Mouse (Mus musculus) lung, postnatal 4 days (tissue): Measurements from ENCODE around the gene Lrmda.

Source experiments
- DNase-seq, 2 experiments: peaks; one replicate each; pipeline ENCODE4 v3.0.0; 2021

Gene Lrmda

DNA sequence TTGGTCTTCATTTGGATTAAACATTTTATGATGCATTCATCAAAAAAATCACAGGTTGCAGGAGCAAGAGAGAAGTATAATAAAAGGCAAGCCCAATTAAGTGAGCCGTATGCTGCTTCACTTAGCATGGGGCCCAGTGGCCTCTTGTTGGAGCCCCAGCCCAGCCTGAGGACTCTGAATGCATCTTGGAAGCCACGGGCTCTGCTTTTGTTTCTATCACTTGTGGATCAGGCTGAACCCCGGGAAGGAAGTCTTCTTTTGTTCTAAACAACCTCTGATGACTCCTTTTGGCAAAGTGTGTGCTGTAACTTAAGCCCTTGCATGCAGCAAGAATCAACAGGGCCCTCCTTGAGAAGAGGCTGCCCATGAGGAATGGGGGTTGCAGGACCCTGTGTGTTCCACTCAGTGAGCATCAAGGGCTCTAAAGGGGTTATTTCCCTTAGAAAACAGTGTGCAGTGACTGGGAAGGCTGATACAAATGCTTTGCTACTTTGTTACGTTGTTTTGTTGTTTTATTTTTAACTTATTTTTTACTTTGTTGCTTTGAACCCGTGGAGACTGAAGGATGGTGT, 789.2 kb downstream of the Lrmda start:
- peak; percentile 22 to 41 for DNase-seq

DNA sequence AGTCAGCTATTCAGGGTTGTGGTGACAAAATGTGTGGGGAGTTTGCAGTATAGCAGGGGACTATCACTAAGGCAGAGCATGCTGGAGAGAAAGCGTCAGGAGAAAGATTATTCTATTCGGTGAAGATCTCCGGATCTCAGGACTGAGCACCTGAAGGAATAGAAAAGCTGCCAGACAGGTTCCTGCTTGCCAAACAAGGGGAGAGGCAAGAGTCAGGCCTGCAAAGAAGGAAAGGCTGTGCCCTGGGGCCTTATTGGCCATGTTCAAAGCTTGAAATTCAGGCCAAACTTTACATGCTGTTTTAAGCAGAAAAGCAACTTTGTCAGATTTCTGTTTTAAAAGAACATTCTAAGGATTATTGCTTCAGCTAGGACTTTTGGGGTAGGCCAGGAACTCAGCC, 789.7 kb downstream of the Lrmda start:
- DNase-seq: no peak

DNA sequence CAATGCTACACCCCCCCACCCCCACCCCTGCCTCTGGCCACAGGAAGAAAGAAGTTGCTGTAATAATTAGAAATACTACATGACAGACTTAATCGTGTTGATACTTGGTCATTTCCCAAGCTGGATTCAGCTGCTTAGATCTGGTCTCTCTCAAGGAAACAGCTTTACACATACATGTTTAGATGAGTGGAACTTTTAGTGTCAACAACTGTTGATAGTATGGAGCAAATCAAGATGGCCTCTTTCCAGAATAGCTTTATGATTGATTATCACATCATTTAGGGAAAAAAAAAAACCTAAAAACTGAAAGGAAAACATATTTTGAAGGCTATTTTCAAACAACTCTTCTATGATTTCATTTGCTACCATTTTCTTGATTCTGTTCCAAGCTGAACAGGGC, 791.0 kb downstream of the Lrmda start:
- no peak for DNase-seq

DNA sequence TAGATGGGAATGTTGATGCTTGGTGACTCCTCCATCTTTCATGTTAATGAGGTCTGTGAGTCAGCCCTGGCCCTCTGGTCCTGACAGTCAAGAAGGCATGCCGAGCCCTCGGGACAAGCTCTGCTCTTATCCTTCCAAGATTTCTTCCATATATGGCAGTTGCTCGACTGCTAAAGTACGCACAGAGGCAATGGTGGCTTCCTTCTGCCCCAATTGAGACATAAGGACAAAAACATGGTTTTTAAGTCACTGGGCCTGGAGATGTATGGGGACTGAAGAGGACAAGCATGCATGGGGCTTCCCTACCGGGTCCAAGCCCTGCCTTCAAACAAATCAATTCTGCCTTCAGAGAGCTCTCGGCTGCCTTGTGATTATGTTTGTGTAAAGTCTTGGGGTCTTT, 793.3 kb downstream of the Lrmda start:
- DNase-seq: no peak

DNA sequence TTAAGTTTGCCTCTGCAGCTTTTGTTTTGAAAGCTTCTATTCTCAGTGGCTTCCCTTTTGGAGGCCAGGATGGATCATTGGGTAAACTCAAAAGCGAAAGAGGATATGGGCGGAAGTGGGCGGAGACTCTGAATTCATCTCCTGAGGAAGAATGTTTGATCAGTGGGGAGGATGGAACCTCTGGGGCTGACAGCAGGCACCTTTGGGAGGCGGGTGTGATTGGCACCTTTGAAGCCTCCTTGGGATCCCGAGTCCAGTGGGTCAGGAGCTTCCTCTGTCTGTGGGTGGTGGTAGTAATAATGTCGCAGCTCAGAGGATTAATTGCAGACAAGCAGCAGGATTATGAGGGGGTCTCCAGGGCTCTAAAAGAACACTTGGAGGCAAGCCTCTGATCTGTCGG, 793.9 kb downstream of the Lrmda start:
- peak; percentile 27 to 46 for DNase-seq

DNA sequence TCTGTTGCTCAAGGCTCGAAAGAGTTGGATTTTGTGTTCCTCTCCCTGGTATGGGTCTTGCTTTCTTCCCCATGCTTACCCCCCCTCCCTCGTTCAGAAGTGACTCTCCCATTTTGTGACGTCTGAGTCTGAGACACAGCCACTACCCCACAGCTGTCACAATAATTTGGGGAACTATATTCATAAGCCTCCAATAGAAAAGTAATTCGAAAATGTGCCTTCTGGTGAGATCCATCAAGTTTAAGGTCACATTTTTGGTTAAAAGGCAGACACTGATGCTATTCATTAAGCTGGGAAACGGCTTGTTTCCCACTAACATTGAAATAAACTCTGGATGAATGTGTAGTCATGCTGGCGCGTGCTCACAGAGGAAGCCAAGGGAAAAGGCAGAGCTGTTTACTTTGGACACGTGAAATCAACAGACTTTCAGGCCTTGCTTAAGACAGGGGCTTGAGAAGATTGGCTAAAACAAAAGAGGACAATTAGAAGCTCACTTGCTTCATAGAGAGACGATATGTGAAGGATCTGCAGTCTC, 795.4 kb downstream of the Lrmda start:
- no peak for DNase-seq

DNA sequence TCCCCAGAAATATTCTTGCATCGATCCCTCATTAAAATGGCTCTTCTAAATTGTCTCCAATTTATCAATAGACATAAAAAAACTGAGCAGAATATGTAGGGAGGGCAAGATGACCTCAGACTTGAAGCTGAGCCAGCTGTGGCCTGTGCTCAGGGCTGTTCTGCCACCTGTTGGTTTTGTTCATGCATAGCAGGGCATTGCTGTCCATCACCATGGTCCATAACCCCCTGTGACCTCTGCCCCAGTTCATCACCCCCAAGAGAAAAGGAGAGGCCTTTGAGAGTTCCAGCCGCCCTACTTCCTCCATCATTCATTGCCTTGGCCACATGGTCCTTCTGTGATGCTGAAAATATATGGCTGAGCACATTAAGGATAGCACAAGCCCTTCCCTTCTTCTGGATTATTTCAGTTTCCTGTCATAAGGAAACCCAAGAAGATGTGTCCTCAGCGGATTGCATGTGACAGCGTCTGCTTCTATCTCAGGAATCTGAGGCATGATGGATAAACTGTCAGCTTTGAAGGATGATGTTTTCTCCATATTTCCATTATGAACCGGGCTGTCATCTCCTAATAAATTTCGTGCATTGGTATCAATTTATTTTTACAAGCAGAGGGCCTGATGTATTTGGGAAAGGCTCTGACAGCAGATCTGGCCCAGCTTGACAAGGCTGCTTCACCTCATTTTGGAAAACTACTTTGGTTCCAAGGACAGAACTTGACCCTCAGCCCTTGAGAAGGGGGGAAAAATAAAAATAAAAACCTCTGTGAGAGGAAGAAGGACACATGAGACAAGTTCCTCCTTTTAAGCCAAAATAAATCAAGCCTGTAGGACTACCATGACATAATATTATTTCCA, 798.1 kb downstream of the Lrmda start:
- peak; percentile 37 to 52 for DNase-seq

DNA sequence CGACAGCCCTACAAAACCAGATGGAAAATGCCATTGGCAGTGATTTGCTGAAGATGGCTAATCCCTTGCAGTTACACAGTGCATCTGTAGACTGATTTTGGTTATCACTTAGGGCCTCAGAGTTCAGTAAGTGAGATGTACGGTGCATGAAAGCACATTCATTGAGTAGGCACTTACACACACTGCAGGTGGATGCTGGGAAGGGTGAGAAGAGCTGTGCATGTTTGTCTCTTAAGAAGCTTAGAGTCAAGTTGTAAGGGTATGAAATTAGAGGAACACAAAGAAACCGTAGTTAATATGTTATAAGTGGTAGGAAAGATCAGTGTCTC, 798.7 kb downstream of the Lrmda start:
- DNase-seq: no peak

DNA sequence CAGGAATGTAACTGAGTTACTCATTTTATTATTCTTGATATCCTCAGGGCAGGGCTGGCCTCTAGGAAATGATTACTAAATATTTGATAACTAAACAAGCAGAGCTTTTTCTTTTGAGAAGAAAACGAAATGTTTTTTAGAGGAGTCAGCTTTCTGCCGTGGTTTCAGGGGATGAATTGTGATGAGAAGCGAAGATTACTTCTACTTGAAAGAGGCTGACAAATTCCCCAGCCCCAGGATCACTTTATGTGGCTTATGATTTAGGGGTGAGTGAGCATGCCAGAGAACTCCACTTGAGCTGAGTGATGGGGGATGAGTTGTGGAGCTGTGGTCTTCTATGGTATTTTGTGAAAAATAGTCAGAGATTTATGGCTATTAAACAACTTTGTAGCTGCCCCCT, 803.4 kb downstream of the Lrmda start:
- no peak for DNase-seq

DNA sequence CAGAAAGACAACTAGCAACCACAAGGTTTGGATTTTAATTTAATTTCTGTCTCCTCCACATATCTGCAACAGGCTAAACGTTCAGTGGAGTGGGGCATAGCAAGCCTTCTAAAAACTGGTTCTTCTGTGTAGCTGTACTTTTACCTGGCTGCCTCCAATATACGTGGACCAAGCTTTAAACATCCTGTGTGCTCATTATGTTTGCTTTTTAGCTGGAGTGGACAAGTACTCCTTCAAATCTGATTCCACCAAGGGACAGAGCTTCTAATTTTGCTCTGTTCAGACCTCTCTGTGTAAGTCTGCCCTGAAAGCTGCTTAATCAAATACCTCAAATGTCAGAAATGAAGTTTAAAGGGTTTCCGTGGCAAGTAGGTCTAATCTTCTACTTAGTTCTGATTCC, 807.3 kb downstream of the Lrmda start:
- DNase-seq: no peak

DNA sequence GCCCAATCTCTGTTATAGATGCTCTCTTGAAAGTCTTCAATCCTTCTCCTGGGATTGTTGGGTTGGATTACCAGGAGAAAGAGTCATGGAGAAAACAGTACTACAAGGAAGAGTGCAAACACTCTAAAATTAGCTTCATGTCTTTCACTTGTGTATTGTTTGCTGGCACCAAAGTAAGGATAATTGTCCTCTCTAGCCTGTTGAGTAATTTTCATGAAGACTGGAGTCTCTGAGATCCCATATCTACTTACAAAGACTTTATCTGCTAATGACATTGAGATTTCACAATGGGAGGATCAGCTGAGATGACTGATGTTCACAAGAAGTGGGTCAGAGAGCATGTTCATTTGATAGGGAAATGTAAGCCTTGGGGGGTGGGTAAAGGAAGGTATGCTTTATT, 817.5 kb downstream of the Lrmda start:
- no peak for DNase-seq

DNA sequence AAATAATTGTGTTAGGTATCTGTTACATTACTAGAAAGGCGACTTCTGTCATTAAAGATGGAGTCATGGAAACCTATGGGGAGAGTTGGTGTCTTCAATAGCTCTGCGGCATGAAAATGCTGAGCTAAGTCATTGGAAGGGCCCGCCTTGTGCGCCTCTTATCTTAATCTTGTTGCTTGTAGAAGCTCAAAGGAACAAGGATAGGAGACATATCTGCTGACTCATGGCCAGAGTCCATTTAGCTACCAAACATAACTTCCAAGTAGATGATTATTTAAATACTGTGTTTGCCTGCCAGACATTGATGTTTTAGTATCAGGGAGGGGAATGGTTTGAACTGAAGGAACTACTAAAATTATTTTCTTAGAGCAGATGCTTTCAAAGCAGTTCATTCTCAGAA, 821.6 kb downstream of the Lrmda start:
- no peak for DNase-seq

DNA sequence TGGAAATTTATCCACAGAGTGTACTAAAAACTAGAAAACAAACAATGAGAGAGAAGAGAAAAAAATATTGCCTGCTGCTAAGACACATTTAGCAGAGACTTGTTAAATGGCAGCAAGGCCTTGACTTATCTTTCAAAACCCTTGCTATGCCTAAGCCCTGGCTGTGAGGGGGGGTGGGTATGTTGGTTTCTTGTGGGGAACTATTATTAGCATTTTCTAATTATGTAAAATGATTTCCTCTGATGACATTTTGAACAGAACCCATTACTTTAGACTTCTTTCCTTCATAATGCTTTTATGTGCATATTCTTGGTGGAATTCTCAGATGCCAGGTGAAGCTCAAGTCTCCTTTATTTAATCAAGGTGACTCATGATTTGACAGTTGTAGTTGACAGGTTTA, 824.5 kb downstream of the Lrmda start:
- no peak for DNase-seq

DNA sequence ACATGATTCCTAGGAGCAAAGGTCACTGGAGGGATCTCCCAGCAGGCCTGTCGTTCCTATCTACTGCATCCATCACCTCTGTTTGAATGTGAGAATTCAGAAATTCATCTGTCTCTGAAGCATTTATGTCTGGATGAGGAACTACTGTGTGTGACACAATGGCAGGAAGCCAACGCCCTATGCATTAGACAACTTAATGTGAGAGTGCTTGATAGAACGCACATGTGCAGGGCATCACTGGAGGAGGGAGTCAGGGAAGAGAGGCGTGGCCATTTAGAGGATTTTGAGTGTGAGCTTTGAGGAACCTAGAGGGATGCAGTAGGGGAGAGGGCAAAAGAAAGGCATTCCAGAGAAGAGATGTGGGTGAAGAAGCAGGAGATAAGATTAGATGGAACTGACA, 825.9 kb downstream of the Lrmda start:
- peak in 1 of 2 experiments; percentile 9 for DNase-seq

DNA sequence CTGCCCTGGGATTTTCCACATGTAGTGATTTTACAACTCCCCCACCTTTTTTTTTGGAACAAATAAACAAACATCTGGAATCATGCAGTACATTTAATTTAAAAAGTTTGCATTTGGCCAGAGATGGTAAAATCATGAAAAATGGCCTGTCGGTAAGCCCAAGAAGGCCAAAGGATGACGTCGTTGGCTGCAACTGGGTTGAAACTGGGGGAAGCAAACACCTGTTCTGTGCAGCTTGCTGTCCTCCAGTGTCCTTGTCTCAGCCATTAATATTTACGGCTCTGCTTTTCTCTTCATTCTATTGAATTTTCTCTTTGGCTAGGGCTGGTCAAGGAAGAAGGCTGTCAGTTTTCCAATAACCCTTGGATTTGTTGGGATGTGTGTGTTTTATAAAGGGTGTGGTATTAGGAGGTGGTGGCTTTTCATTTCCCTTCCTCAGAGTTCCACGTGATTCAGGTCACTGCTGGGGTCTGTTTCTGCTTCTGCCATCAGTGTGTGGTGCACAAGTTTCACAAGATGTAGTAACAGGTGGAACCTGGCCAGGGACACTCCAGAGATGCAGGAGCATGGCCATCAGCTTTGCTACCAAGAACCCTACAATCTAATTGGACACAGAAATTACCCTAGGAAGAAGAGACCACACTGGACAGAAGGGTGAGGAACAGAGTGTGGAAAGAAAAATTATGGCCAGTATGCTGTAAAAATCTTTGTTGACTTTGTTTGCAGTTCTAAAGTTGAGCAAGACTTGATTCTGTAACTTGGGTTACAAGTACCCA, 827.7 kb downstream of the Lrmda start:
- no peak for DNase-seq

DNA sequence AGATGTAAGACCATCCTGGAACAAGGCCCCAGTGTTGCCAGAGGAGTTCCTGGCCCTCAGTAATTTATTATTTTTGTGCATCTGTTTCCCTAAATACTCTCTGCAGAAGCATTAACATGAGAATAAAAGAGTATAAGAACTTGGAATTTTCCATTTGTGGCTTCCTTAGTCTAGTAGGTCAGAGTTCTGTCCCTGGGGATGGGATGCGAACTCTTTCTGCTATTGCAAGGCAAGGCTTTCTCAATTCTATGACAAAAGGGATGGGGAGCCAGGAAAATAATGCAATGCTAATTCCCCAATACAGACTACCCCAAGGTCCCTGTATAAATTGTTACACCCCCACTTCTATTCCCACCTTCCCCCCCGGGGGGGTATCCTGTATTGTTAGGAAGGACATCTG, 829.6 kb downstream of the Lrmda start:
- DNase-seq: no peak

DNA sequence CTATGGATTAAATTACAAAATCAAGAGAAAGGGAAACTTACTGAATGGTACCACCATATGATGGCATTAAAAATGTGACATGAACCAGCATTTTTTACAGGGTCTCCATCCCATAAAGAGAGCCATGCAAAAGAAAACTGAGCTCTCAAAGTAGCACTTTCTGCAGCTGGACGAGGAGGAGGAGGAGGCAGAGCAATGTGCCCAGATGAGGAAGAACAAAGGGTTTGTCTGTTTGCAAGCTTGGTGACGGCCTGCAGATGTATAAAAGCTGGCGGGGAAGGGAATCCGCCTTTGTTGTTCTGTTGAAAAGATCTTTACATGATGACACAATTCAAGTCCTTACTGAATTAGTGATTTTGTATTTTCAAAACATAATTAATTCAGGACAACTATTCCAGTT, 841.1 kb downstream of the Lrmda start:
- DNase-seq: no peak

DNA sequence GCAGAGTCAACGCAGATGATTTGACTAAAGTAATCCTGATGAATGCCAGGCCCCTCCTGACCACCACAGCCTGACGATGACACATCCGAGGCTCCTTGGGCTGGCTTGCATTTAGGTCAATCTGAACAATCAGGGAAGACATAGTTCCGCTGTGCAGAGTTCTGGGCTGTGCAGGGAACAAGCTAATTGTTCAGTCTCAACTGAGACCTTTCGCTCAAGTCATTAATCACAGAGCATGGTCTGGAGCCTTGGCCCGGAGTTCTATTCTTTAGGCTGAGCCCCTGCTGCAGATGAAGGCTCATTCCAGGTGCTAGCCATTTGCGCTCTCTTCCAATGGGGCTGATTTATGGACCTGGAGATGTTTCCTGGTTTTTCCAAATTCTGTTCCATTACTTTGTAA, 844.6 kb downstream of the Lrmda start:
- no peak for DNase-seq

DNA sequence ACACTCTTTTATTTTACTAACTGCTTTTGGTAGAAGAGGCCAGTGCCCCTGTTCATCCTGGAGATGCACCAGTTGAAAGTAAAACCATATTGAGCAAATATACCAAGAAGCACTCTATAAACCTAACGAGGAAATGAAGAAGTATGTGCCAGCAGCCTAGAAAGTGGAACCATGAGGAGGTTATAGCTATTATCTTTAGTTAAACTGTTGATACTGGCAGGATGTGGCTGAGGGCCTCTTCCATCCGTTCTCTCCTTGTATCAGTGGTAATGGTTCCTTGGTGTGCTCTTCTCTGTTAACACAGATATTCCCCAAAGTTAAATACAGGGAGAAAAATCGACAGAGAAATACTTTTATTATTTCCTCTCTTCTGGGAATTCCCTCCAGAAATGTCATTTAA, 855.1 kb downstream of the Lrmda start:
- DNase-seq: no peak

DNA sequence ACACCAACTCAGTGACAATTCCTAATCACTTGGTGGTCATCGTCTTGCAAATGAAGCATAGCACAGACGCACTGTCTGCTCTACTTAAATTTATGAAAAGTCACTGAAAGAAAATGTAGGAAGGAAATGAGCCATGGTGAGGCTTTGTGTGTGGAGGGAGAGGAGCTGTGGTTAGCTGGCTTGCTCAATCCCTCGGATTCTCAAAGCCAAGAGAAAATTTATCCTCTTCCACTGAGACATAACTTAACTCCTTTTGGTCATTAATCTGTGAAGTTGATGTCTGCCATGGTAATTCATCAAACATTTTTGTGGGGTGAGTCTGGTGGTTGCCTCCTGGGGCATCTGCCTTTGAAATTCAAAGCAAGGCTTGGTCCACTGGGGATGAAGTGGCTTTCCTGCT, 867.7 kb downstream of the Lrmda start:
- no peak for DNase-seq

DNA sequence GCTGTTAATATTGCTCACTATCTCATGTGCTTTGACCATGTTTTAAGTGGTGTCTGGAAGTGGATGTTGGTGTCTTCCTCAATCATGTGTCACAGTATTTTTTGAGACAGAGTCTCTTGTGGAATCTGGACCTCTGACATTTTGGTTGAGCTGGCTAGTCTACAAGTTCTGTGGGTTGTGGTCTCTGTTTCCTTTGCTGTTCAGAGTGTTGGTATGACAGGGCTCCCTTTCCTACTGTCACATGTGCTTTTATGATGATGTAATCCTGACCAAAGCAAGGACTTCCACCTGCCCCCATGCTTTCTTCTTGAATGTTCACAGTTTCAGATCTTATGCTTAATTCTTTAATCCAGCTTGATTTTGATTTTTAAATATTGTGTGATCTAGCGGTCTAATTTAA, 879.8 kb downstream of the Lrmda start:
- DNase-seq: no peak

DNA sequence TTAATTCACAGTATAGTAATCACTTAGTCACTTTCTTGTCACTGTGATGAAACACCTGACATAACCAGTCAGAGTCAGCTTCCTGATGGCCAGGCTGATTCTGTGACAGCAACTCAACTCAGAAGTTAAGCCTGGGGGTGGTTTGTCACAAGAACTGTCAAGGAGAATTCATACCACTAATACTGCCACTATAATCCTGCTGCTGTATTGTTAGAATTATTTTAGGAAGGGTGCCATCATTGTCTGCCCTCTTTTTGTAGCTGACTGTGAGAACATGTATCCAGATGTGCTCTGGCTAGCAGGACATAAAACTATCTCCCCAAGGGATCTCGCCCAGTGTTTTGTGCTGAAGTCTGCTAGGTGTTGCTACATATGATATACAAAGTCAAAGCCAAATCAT, 882.6 kb downstream of the Lrmda start:
- DNase-seq: no peak

DNA sequence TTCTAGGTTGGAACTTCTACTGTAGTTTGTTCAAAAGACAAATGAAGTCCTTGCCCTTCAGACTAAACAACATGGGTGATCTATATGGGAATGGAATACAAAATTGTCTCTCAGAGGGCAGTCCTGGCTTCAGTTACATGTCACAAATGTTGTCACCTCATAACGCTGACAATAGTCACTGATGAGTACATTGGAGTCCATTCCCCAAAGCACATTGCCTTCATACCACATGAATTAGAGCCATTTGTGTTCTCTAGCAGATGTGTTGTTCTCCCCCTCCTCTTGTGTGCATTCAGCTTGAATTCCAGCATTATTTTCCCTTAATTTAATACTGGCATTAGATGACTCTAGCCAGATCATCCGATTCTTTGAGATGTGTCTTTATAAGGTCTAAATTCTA, 883.4 kb downstream of the Lrmda start:
- no peak for DNase-seq
